Mouse (Mus musculus) kidney, adult 18-20 months (tissue): ENCODE data around the gene Rps16.
"Not testable (repeated sequence)": the region's sequence is repeated elsewhere in the genome, so short reads cannot be mapped to it uniquely, and the experiment has no call there.

Experiments
- DNase-seq: peaks from one replicate; pipeline ENCODE4 v3.0.0; 2021

Rps16 gene

DNA sequence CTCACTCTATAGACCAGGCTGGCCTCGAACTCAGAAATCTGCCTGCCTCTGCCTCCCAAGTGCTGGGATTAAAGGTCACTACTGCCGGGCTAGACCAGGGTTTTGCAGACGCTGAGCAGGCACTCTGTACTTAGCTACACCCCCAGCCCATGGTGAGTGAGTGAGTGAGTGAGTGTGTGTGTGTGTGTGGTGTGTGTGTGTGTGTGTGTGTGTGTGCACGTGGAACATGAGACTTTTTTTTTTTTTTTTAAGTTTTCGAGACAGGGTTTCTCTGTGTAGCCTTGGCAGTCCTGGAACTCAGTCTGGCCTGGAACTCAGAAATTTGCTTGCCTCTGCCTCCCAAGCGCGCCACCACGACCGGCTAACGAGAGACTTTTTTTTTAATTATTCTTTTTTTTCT is 24.2 kb downstream of the Rps16 start:
- no peak for DNase-seq

DNA sequence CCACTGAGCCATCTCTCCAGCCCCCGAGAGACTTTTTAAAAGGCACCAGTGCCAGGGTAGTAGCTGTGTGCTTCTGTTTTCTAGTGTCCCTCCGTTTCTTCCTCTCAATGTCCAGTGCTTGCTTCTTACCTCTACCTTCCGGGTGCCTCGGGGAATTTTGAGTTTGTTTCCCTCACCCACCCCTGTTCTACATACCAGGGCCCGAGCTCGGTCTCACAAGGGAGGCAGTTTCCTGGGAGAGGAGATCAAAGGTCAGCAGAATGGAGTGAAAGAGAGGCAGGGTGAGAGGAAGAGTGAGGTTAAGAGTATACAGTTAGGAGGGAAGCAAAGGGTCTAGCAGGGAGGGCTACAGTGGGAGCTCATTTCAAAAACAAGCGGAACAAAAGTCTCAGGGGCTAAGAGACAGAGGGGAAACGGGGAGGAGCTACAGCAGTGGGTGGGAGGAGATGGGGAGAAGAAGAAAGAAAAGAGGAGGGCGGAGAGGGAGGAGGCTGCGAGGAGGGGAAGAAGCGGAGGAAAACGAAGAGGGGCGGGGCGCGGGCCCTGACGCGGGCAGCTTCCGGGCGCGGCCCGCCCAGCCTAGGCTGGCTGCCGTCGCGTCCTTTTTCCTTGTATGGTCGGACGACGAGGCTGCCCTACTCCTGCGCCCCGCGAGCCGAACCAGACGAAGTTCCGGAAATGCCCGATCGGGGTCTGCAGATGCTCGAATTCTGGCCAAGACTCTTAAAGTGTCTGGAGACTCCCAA is 24.9 kb downstream of the Rps16 start:
- peak; percentile 91 for DNase-seq

DNA sequence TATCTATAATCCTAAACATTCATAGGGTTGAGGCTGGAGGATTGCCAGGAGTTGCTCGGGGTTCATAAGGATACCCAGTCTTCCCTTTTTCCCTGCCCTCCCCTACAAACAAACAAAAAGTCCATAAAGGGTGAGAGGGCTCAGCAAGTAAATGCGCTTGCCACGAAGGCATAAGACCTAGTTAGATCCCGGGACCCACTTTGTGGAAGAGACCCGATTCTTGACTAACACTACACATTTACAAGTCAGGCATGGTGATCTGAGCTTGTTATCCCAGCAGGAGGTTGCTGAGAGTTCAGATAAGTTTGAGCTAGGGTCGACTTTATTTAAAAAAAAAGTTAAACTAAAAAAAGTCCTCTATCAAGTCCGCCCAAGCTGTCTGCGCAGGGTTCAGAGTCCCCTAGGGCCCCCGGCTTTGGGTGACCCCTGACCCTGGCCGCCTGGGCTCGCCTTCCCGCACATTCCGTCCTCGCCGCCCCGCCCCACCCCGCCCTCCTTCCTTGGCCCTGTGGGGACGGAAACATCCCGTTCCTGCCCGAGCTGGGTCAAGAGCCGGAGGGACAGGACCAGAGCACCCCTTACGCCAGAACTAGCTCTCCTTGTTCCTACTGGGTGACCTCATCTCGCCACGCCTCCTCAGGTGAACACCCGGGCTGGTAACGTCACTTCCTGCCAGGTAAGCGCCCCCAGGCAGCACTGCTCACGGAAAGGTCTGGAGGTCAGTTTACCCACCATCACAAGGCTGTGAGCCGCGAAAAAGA is 25.7 kb downstream of the Rps16 start:
- DNase-seq = peak; percentile 92

DNA sequence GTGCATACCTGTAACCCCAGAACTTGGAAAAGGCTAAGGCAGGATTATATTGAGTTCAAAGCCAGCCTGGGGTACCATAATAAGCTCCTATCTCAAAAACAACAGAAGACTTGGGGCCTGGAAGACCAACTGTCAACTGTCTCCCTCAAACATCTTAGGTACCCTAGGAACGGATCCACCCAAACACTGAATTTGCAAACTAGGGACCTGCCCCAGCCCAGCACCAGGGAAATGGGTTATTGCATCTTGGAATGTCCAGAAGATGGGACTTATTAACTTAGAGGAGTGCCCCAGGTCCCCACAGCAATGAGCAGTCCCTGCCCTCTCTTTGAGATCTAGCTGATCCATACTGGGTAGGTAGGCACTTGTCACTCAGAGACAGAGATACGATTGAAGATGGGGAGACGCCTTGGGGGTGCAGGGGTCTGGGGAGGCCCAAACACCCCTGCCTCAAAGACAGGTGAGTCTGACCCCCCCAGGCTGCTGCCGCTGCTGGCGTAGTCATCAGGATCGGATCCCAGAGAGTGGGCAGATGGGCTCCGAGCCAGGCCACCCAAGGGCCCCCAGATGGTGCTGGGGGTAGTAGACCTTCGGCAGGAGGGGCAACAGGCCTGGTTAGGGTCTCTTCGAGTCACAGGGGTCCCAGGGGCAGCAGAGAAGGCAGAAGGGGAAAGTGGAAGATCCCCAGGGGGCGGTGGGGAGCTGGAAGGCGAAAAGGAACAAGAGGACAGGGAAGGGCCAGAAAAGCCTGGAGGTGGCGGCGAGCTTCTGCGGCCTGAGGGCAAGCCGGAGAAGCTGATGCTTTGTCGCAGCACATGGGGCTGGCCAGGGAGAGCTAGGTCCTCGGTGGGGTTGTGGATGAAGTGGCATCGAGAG is 27.0 kb downstream of the Rps16 start:
- DNase-seq = peak; percentile 68

DNA sequence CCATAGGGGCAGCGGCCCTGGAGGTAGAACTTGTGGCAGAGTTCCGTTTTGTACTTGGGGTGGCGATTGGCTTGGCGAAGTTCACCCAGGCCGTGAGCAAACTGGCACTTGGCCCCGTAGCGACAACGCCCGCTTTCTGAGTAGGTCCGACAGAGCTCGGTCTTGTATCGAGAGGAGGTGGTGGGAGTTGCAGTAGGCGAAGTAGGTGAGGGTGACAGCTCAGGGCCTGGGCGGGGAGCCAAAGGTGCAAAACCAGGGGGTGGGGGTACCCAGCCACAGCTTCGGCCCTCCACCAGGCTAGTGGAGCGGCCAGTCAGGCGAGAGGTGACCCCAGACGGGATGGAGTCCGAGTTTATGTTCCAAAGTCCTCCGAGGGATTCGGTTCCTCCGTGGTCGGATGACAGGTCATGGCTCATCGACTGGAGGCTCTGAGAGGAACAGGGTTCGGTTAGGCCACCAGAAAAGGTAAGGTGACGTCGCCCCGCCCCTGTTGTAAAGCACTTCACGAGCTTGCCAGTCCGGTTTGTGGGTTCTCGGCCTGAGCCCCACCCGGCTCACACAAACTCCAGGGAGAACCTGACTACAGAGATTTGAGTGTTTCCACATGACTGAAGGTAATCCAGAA is 27.7 kb downstream of the Rps16 start:
- peak; percentile 86 for DNase-seq

DNA sequence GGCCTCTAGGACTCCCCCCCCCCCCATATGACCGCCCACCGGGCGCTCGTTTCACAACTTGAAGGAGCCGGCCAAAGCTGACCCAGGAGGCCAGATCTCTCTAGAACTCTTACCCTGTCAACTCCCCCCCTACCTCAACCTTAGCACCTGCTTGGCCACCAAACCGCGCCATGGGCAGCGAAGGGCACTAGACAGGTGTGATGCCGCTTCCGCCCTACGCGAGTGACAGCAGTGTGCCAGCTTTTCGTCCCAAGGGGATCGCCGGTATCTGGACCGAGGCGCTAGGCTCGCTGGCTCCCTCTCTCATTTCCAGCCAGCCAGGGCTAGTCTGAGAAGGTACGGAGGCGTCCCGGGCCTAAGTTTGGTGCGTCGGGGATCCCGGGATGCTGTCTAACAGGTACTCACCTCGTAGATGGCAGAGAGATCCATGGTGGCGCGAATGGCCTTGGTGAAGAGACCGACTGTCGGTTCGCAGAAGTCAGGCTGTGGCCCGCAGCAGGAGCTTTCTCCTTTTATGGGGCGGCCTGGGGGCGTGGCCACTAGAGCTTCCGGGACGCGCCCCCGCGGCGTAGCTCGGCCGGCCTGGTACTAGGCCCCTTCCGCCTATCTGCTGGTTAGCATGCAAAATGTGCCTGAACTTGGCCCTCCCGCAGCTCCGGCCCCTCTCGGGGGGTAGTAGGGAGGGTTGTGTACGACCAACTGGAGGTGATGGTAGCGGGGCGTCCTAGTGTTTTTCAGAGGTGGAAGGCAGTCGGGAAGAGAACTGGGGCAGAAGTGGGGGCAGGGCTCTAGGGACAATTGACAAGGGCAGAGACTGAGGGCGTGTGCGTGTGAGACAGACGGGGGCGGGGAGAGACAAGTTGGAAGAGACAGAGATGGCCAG is 28.6 kb downstream of the Rps16 start:
- DNase-seq = peak; percentile 98

DNA sequence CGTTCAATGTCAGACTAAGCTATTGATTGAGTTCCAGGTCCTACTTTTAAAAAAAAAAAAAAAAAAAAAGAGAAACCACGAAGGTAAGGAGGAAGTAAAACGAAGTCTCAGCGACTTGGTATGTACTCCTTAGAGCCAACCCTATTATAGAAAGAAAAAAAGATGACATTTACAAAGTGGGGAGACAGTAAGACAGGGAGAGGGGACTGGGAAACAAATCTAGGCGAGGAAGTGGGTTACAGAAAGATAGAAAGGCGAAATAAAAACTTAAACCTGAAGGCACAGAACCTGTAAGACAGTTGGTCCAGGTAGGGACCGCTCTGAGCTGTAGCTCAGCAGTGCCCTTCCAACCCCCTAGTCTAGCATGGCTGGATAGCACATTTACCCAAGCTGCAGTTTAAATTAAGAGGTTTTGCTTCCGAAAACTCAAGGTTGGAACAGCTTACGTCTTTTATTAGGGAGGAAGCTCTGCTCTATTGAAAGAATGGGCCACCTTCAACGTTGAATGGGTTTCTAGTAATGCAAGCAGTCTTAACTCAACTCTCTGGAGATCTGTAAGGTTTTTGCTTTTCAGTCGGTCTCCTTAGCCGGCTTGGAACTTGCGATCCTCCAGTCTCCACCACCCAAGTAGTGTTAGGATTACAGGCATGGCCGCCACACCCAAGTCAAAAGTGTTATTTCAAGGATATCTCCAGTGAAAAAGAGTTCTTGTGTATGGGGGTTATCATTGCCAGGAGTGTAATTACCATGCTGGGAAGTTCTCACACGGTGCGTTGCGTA is 30.0 kb downstream of the Rps16 start, which contains the start of gene Zfp36:
Gene Zfp36, minus strand, starts transcription at position 17 of the 780 bp plus-strand sequence.
- DNase-seq = no peak

DNA sequence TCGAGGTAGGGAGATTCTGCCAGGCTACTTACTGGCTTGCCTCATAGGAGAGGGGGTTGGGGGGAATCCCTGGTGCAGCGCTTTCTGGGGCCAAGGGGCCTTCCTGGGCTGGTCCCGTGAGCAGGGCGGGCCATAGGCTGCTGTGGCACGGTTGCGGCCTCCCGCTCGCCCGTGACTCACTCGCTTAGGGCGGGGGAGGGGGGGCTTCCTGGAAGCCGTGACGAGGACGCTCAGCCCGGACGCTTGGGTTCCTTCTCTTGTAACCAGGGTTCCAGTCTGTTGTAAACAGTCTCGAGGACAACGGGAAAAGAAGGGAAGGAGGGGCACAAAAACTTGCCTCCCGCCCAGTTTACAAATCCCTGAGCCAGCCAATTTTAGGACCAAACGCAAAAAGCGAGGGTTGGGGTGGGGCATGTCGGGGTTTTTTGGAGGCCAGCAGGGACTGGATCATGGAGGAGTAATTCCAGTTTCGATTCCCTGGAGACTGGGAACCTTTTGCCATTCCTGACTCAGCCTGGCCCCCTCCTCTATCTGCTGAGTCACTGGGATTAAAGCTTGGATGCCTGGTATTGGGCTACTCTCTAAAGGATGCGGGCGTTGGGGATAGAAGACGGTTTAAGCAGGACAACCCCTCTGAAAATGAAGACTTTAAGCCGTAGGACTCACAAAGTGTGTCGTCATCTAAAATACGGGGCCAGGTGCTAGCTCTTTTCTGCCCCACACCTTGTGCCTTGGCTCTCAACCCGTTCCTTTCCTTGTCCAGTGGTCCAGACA is 30.8 kb downstream of the Rps16 start:
- DNase-seq = peak; percentile 75

DNA sequence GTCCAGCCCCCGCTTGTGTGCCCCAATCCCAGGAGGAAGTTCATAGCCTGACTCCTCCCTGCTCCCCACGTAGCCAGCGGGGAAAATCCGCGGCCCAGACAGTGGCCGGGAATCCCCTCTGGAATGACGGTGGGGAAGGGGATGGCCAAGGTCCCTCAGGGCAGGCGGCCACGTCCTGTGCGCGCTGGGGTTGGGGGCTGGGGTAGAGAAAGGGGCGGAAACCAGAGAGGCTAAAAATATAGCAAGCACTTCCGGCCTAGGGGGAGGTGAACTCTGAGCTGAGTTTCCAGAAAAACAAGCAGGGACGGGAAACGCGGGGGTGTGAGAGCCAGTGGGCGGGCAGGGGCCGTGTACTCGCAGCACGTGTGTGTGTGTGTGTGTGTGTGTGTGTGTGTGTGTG is 31.5 kb downstream of the Rps16 start:
- DNase-seq = peak; percentile 87

DNA sequence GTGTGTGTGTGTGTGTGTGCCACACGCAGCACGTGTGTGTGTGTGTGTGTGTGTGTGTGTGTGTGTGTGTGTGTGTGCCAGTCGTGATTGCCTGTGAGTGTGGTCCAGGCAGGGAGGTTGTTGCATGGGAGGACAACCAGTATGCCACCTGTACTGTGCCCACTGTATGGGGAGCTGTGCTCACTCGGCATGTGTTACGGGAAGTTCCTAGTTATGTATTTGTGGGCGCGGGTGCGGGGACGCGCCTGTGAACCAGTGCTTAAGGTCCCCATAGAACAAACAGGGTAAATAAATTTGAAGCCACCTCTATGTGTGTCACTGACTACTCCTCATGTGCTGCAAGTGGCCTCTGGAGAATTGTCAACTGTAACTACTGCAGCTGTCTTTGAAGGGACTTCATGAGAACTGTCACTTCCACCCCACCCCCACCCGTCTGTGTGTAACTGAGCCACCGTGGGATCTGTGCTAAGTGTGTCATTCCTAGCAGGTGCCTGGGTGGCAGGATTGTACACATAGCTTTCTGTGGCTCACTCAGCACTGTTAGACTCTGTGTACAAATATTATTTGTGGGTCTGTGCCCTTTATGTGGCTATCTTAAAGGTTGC is 32.0 kb downstream of the Rps16 start:
- no peak for DNase-seq

DNA sequence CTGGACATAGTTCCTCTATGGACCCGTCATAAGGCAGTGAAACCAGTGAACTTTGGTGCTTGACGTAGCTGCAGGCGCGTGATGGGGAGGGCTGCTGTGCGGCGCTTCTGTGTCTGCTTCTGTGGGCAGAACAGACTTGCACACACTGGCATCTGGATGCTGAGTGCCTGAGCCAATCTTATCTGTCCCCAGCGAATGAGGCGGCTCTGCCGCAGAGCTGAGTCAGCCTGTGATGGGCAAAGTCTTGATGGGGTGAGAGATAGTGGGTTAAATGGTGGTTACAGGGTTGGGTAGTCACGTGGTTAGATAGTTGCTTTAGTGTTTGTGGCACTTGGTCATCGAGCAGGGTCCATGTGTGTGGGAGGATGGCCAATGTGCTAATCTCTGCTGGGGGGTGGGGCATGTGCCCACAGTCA is 32.5 kb downstream of the Rps16 start:
- peak; percentile 71 for DNase-seq

DNA sequence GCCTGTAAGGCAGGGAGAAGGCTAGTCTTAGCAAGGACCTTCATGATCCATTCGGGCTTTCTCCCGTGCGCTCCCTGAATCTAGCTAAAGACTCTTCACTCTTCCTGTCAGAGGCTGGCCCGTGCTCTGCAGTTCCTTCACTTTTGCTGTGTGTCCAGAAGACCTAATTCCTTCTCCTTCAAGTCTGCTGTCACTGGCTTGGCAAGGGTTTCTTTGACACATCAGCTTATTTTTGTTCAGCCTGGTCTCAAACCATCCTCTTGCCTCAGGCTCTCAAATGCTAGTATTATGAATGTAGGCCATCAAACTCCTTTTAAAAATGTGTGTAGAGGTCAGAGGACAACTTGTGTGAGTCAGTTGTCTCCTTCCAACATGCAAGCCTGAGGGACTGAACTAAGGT is 33.2 kb downstream of the Rps16 start:
- no peak for DNase-seq

DNA sequence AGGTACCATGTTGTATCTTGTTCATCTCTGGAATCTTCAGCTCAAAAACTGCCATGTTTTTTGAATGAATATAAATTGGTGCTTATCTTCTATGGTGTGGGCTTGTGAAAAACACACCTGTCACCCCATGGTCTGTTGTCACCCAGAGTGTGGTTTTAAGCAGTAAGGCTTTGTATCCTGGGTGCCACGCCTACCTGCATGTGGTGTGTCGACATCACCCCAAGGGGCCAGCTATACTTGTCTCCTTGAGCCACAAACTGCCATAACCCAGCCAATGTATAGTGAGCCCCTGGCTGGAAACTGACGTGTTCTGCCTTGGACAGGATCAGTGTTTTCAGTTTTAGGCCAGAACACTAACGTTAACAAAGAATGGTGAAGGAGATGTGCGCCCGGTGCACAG is 33.7 kb downstream of the Rps16 start:
- no peak for DNase-seq

DNA sequence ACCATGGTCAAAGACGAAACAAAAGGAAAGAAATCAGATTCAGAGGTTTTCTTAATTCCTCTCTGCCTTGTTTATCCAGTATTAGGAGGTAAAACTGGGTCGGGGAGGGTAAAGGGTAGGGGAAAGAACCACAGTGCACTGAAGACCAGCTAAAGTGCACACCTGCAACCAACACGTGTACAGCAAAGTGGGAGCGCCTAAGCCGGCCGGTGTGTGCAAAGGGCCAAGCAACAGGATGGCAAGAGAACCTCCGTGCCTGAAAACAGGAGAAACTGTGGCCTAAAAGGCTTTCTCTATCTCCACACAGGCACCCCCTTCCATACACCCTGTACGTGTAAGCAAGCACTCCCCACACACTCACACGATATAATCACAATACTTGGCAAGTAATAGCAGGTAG is 34.7 kb downstream of the Rps16 start:
- DNase-seq = no peak

DNA sequence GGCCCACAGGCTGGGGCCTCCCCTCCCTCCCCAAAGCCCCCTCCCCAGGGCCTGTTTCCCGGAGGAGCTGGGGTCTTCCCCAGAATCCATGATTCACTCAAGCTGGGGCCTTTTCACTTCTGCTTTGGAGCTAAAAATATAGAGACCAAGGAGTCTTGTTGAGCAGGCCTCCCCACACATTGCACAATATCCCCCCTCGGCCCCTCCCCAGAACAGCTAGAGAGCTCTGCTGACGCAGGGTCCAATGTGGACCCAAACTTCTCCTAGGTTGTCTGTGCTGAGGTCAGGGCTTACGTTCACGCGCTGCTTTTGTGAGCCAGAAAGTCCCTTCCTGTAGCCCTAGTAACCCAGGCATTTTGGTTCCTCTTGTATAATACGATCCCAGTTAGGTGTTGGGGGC is 35.6 kb downstream of the Rps16 start:
- DNase-seq = no peak

DNA sequence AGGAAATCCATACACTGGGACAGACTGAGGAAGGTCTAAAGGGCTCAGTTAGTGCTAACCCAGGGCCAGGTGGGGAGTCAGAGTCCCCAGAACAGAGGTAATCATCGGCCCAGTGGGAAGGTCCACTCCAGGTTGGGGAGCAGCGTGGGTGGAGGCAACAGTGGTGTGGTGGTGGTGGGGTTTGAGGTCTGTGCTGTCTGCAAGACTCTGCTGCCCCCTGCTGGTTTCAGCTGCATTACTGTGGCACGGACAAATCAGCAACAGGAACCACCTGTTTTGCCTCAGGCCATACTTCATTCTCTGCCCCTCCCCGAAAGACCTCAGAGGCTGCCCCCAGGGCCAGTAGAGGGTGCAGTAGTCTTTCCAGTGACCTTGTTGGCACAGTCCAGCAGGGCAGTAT is 36.0 kb downstream of the Rps16 start:
- peak; percentile 88 for DNase-seq

DNA sequence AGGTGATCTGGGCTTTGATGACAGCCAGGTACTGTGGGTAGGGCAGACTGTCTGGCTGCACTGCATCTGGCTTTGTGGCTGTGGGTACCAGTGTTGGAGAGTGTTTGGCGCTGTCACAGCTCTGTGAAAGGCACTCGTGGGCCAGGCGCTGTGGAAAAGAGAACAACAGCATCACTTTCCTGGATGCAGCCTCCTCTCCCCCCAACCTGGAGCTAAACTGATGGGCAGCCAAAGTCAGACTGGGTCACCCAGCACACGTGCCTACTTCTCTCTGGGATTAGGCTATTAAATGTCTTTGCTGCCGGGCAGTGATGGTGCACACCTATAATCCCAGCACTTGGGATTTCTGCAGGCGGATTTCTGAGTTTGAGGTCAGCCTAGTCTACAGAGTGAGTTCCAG is 36.4 kb downstream of the Rps16 start:
- DNase-seq = not testable (repeated sequence)

DNA sequence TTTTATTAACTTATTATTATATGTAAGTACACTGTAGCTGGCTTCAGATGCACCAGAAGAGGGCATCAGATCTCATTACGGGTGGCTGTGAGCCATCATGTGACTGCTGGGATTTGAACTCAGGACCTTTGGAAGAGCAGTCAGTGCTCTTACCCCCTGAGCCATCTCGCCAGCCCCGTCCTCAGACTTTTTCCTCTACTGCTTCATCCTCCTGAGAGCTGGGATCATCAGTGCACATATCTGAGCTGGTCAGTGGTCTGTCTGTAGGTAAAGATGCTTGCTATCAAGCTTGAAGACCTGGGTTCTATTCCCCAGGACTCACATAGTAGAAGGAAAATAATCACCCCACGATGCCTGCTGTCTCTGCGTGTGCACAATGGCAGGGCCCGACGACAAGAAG is 36.9 kb downstream of the Rps16 start:
- not testable (repeated sequence) for DNase-seq

DNA sequence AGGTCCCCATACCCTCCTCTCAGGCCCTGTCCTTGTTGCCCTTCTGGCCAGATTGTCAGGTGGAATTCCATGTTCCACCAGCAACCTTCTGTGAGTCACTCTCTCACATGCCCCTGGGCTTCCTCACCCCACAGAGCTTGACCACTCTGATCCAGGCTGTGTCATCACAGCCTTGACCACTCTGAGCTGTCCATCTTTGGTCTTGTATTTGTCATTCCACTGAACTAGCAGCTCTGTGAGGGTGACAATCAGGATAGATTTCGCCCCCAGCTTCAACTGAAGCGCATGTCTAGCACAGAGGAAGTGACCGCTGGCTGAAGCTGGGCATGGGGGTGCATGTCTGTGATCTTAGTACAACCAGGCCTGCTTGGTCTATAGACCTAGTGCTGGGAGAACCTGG is 39.9 kb downstream of the Rps16 start:
- DNase-seq = no peak
